Mouse (Mus musculus) gastrocnemius, adult 2 months (tissue): ENCODE data around the gene Tbc1d22a. TPM values are rescaled to one million over a fixed set of nuclear protein-coding genes. Genes with fewer than 3 reads are reported as not detected.
"Not testable (repeated sequence)": the region's sequence is repeated elsewhere in the genome, so short reads cannot be mapped to it uniquely, and the experiment has no call there.

Source experiments
- DNase-seq: peaks from one replicate; pipeline ENCODE4 v3.0.0; 2022
- H3K27ac ChIP-seq: fragments of 200-600 bp; 2 replicates; pipeline ENCODE4 v1.8.1; 2022; ENCODE audit warnings: mild to moderate bottlenecking
- H3K4me3 ChIP-seq: fragments of 200-600 bp; 2 replicates; pipeline ENCODE4 v1.8.1; 2022; ENCODE audit warnings: mild to moderate bottlenecking, moderate library complexity
- CTCF ChIP-seq: fragments of 200-600 bp; IDR thresholded peaks from 2 replicates; pipeline ENCODE4 v1.8.1; 2022; ENCODE audit warnings: antibody characterized with exemption, mild to moderate bottlenecking, moderate library complexity
- intact Hi-C: fragments of 180-260 bp; cut with DNase I; formaldehyde crosslinking; loops from one replicate; pipeline ENCODE4 v1.15.1; 2025
- total RNA-seq, 2 experiments: library from RNA; stranded (reverse); gene quantifications; 2 replicates each; pipeline ENCODE4 v1.2.3; 2021

The Tbc1d22a gene
- total RNA-seq, 2 experiments from 2014 or later = 12.4 to 16.3 TPM

DNA sequence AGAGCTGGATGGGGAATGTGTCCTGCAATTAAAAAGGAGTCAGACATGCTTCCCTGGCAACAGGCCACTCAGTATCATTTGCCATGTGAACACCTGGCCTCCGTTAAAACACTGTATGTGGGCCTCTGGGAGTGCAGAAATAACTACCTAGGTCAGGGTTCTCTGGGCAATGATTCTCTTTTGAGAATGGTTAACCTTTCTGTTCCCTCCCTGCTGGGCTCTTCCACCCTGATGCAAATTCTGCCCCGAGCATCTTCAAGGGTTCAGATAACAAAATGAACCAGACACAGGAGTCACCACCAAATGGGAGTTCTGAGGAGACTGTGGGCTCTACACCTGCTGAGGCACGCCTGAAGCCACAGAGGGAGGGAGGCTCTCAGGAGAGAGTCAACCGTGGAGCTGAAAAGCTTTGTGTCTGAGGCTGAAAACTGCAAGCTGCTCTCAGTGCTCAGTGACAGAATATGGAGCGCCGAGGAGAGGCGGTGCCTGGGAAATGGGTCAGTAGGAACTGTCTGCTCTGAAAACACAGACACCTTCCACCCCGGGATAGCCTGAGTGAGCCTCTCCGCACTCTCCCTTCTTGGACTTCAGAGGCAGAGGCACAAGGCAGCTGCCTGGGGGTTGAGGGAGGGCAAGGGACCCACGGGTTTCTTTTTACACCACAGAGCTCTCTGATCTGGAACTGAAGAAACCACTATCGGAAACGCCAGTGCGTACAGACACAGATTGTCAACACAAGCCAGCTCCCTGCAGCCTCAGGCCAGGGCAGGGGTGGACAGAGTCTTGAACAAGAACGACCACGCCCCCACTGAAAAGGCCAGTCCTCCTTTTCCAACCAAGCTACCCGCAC, 40.9 kb upstream of the Tbc1d22a start:
- no peak for TF ChIP-seq CTCF
- H3K4me3 ChIP-seq = no peak overlapping the region
- no peak for DNase-seq
- peak overlapping the region; percentile 29 for H3K27ac ChIP-seq
- intact Hi-C loops = no loop called here

DNA sequence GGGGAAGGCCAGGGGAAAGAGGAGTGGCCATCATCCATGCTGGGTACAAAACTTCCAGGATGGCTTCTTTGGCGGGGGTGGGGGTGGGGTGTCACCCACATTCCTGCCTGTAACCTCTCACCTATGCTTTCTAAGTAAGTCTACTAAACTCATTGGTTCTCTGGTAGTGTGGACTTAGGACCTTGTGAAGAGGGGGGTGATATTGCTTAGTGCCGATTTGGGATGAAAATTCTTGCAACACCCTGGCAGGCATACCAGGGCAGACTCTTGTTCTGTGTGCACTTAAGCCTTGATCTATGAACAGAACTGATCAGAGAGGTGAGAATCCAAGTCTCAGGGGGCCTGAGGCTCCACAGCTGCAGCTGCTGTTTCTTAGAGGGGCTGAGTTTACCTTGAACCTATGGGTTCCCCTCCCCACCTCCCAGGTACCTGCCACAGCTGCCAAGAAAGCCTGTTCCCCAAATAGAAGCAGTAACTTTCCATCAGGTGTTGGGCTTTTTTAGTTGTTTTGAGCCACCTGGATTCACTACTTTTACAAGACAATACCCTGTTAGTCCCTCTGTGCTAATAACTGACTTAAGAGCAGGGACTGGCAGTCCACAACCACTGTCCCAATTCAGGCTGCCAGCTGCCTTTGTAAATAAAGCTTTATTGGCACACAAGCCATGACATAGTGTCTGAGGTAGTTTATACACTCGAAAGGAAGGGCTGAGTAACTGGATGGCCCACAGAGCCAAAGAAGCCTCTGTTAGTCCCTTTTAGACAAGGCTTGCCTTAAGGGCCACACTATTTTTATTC, 38.8 kb upstream of the Tbc1d22a start:
- no peak overlapping the region for H3K27ac ChIP-seq
- no peak overlapping the region for H3K4me3 ChIP-seq
- DNase-seq = no peak
- intact Hi-C loops = no loop called here
- no peak for TF ChIP-seq CTCF

DNA sequence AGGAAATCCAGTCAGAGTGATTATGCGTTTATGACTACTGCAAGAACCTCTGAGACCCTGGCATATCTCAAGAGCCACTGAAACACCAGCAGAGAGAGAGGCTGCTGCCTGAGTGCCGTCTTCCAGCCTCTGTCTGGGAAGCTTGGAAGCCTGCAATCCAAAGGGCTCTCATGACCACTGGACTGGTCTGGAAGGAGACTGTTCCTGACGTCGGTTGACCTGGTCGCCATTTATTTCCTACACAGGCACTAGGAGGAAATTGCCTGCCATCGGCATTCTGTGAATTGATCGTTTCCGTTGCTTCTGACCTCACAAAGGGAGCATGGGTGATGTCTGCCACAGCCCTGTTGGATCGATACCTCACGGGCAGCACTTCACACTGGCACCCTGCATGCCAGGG, 38.1 kb upstream of the Tbc1d22a start:
- no peak for DNase-seq
- intact Hi-C loops = no loop called here
- no peak overlapping the region for H3K27ac ChIP-seq

DNA sequence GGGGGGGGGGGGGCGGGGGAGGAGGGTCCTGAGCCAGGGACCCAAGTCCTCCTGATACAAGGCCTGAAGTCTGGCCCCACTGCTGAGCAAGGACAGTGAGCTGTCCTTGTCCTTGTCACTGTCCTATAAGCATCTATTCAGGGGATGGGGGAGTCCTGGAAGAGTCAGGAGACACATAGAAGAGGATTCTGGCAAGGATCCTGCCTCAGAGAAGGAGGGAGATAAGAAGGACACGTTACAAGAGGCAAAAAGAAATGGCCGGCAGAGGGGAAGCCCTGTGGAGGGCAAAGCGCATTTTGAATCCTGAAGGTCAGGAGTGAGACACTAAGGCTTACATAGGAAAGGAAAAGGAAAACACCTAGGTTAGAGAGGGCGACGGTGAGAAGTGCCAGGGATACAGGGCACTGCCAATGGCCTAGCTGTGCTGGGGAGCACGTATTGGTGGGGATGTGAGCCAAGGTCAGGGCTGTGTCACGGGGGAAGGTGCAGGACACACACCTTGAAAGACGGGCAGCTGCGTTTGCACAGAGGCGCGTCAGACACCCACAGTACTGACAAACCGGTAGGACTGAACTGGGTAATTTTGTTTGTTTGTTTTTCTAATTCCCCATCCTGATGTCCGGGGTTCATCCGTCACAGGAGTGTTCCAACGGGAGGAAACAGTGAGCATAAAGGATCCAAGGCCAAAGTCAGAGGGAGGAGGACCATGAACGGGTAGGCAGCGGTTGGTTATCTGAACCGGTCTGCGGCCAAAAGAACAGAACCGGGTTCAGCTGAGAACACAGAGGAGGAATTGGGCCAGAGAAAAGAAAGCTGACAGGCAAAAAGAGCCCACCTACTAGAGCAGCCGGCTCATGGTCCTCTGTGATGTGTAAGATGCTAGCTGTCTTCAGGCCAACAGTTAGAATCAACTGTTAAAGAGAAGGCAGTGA, 37.2 kb upstream of the Tbc1d22a start:
- no peak overlapping the region for H3K4me3 ChIP-seq
- TF ChIP-seq CTCF = no peak
- intact Hi-C loops = no loop called here
- DNase-seq = no peak
- peak overlapping the region; percentile 28; the same call in 1 of the 2 replicates for H3K27ac ChIP-seq

More for the DNA sequence above, 38.1 kb upstream of the Tbc1d22a start:
- H3K4me3 ChIP-seq = no peak overlapping the region
- TF ChIP-seq CTCF = no peak

DNA sequence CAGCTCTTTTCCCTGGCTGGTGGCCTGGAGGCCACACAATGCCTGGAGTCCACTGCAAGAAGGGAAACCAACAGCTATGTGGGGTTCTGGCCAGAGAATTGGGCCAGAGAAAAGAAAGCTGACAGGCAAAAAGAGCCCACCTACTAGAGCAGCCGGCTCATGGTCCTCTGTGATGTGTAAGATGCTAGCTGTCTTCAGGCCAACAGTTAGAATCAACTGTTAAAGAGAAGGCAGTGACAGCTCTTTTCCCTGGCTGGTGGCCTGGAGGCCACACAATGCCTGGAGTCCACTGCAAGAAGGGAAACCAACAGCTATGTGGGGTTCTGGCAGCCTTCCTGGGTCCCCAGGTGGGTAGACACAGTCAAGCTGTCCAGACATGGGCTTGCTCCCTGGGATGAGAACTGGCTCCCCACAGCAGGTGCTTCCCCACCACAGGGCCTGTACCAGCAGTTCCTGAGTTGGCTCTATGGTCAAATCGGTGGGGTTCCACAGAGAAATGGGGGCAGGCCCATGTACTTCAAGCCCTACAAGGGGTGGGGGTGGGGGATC, 36.5 kb upstream of the Tbc1d22a start:
- DNase-seq, intact Hi-C loops, H3K4me3 ChIP-seq, H3K27ac ChIP-seq: not testable (repeated sequence)

DNA sequence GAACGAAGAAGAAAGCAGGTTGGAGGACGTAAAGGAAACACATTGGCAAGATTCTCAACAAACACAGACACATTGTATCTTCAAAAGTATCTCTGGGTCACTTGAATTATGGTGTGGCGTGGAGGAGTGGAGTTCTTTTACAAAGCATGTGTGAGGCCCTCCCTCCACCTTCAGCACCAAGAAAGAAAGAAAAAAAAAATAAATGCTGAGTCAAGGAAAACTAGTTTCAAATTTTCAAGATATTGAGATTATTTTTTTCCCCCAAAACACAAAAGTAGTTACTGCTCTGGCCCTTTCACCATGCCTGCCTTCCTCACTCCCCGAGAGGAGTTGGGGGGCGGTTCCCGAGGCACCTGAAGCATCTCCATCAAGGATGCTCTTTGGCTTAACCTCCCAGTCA, 35.7 kb upstream of the Tbc1d22a start:
- no peak for DNase-seq
- H3K27ac ChIP-seq = no peak overlapping the region
- no peak overlapping the region for H3K4me3 ChIP-seq
- intact Hi-C loops = no loop called here
- no peak for TF ChIP-seq CTCF

DNA sequence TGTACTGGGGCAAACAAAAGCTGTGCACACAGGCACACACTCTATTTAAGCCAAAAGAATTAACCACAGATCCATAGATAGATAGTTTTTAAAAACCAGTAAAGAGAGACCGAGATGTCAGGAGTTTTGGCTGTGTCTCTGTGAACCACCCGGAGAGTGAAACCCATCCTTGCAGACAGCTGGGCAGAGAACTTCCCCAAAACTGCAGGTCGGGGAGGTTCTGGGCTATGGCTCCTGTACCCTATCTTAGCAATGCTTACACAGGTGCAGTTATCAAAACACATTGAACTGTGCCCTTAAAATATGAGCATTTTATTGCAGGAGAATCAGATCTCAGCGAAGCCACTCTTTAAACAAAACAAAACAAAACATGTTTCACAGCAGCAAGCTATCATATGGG, 33.8 kb upstream of the Tbc1d22a start:
- H3K4me3 ChIP-seq = no peak overlapping the region
- no peak overlapping the region for H3K27ac ChIP-seq
- DNase-seq = no peak
- intact Hi-C loops = no loop called here
- no peak for TF ChIP-seq CTCF

DNA sequence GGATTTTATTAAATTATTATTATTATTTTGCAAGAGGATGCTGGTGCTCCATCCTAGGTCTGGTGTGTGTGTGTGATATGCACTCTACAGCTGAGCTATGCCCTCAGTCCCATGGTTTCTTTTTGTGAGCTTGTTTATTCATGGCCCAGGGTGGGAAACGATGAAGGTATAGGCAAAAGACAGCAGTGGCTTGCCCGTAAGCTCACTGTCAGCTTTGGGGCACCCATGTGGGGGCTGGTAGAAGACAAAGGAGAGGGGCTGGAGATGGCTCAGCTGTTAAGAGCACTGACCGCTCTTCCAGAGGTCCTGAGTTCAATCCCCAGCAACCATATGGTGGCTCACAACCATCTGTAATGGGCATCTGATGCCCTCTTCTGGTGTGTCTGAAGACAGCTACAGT, 32.9 kb upstream of the Tbc1d22a start:
- intact Hi-C loops, H3K4me3 ChIP-seq, DNase-seq: not testable (repeated sequence)
- H3K27ac ChIP-seq = peak overlapping the region; percentile 78

DNA sequence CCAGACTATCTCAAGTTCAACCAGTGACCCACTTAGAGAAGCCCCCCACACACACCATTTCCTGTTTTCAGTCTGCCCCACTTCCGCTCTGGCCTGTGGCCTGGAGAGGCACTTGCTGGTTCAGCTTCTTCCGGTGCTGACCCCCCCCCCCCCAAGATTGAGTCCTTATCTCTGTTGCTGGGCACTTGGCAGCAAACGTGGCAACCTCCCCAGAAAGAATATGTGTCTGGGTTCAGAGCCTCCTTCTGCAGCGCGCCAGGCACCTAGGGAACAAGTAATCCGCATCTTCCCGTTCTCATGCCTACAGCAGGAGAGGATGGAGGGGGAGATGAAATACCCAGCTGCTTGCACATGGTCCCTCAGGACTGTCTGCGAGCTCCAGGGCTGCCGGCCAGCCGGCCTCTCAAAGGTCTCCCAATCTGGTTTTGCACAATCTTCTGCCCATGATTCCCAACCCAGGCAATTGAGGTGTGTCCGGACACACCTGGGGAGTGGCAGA, 32.3 kb upstream of the Tbc1d22a start:
- Histone ChIP-seq H3K4me3 (peak overlapping the region; percentile 44), H3K27ac (peak overlapping the region; percentile 78)
- DNase-seq = peak; percentile 61
- TF ChIP-seq CTCF = no peak
- intact Hi-C loops = no loop called here

DNA sequence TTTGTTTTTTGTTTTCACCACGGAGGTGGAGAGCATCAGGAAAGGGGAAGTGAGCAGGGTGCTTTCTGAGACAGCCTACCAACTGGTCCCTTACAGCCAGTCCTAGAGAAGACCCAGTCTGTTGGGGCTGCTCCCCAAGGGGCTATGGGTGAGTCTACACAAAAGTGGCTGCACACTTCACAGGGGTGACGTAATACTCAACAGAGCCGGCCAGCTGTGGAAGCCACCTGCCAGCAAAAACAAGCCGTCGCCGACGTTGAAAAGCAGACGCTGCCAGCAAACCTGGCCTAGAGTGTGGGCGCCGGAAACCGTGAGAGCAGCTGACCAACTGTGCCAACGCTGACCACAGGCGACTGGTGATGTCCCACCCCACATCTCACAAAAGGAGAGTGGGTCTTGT, 31.6 kb upstream of the Tbc1d22a start:
- peak; percentile 75 for DNase-seq
- Histone ChIP-seq H3K4me3 (peak overlapping the region; percentile 44), H3K27ac (peak overlapping the region; percentile 78)
- intact Hi-C loops = no loop called here
- TF ChIP-seq CTCF = no peak

DNA sequence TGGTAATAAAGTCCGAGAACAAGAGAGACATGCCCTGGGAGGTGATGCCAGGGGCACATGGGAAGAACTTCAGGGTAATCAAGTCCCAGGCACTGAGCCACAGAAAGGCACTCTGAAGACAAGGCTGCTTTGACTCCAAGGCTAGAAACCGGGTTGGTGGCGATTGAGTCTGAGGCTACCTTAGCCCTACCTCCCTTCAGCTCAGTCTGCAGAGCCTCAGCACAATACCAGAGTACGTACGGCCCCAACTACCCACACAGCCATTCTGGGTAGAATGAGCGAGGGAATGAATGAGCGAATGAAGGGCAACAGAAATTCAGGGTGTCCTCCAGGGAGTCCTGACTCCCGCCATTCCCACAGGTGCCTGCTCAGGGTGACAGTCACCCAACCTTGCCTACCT, 30.8 kb upstream of the Tbc1d22a start:
- intact Hi-C loops = no loop called here
- DNase-seq = no peak
- H3K4me3 ChIP-seq = peak overlapping the region; percentile 96
- TF ChIP-seq CTCF = no peak
- peak overlapping the region; percentile 48; the same call in 1 of the 2 replicates for H3K27ac ChIP-seq

DNA sequence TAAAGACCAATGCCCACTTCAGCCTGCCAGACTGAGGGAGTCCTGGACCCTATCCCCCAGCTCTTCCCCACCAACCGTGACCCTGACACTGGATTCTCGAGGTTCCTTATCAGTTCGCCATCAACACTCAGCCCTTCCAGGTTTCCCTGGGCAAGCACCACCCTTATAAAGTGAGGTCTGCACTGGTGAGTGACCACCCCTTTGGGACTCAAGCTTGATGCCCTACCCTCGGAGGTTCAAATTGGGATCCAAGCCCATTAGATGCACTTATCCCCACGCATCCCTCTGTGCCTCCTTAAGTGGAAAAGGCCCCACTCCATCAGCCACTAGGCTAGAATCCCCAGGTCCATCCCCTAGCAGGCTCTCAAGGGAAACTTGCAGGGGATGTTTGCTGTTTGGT, 30.2 kb upstream of the Tbc1d22a start:
- intact Hi-C loops = no loop called here
- no peak for TF ChIP-seq CTCF
- peak overlapping the region; percentile 99 for H3K27ac ChIP-seq
- H3K4me3 ChIP-seq = peak overlapping the region; percentile 96
- DNase-seq = no peak
